Mouse (Mus musculus): ENCODE data around the gene Prcp. TPM values are rescaled to one million over a fixed set of nuclear protein-coding genes. Genes with fewer than 3 reads are reported as not detected.
"Not testable (repeated sequence)": the region's sequence is repeated elsewhere in the genome, so short reads cannot be mapped to it uniquely, and the experiment has no call there.

The Prcp gene
- polyA plus RNA-seq, 1 experiment from 2014 or later, result 17.9 TPM

DNA sequence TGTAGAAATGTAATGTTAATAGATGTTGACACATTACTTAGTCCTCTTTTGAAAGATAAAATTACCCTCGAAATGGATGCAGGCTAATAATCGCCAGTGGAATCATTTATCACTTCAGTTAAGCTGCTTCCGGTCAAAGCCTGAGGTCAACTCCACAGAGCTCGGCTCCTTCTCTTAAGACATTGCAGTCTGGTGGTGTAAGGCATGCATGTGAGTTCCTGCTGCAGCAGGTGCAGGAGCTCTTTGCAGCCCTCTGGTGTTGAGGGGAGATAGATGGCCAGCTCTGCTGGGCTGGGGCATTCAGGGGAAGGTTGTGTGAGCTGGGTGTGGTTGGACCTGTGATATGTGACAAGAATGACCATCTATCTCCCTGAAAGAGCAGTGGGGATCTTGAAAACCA is 104.0 kb downstream of the Prcp start:
- H3K27me3 ChIP-seq (ENCODE audit: control insufficient read depth, insufficient read depth, low read length), result peaks cover 3% of the 10 kb centered on the region
- H3K4me2 ChIP-seq (ENCODE audit: low read length), result no peak overlapping the region
- H3K9me3 ChIP-seq (ENCODE audit: control insufficient read depth, low read length), result no peaks in the 10 kb centered on the region
- DNase-seq (no peak), ATAC-seq (ENCODE audit: low FRiP score, low TSS enrichment) (no peak)
- WGBS, result 81% methylated on average over 4 of the region's 4 CpGs
- no peak overlapping the region for H3K4me3 ChIP-seq (replicated peaks; ENCODE audit: low read depth, low read length)
- H3K4me1 ChIP-seq (ENCODE audit: control insufficient read depth, insufficient read depth, low read length), result no peaks in the 10 kb centered on the region
- no peaks in the 10 kb centered on the region for H3K36me3 ChIP-seq (ENCODE audit: control insufficient read depth, insufficient read depth, low read length)
- H3K9ac ChIP-seq (replicated peaks; ENCODE audit: low read length), result no peak overlapping the region
- no peak overlapping the region for H3K27ac ChIP-seq (replicated peaks; ENCODE audit: low read depth, low read length)

GRCm38 (mm10) chr7:92978720-92979119 is 104.5 kb downstream of the Prcp start:
- not testable (repeated sequence) for H3K4me1 ChIP-seq (ENCODE audit: control insufficient read depth, insufficient read depth, low read length); H3K4me2 ChIP-seq (ENCODE audit: low read length); DNase-seq; H3K27ac ChIP-seq (replicated peaks; ENCODE audit: low read depth, low read length); H3K4me3 ChIP-seq (replicated peaks; ENCODE audit: low read depth, low read length); H3K36me3 ChIP-seq (ENCODE audit: control insufficient read depth, insufficient read depth, low read length); H3K9ac ChIP-seq (replicated peaks; ENCODE audit: low read length); H3K9me3 ChIP-seq (ENCODE audit: control insufficient read depth, low read length); ATAC-seq (ENCODE audit: low FRiP score, low TSS enrichment); H3K27me3 ChIP-seq (ENCODE audit: control insufficient read depth, insufficient read depth, low read length)
- WGBS, result 52% methylated on average over 7 of the region's 7 CpGs

GRCm38 (mm10) chr7:92980741-92981140 is 106.5 kb downstream of the Prcp start:
- no peak overlapping the region for H3K4me3 ChIP-seq (replicated peaks; ENCODE audit: low read depth, low read length)
- no peaks in the 10 kb centered on the region for H3K9me3 ChIP-seq (ENCODE audit: control insufficient read depth, low read length)
- ATAC-seq (ENCODE audit: low FRiP score, low TSS enrichment) (no peak), DNase-seq (no peak)
- no peak overlapping the region for H3K9ac ChIP-seq (replicated peaks; ENCODE audit: low read length)
- no peak overlapping the region for H3K27ac ChIP-seq (replicated peaks; ENCODE audit: low read depth, low read length)
- 0 out of 2 replicates have a peak, but pooled peaks cover 7% of the 10 kb centered on the region for H3K4me1 ChIP-seq (ENCODE audit: control insufficient read depth, insufficient read depth, low read length)
- H3K4me2 ChIP-seq (ENCODE audit: low read length), result no peak overlapping the region
- WGBS, result 54% methylated on average over 2 of the region's 2 CpGs
- no peaks in the 10 kb centered on the region for H3K36me3 ChIP-seq (ENCODE audit: control insufficient read depth, insufficient read depth, low read length)
- H3K27me3 ChIP-seq (ENCODE audit: control insufficient read depth, insufficient read depth, low read length), result peaks cover 3% of the 10 kb centered on the region

- no peak for DNase-seq
- Histone ChIP-seq H3K27ac (replicated peaks; ENCODE audit: low read depth, low read length) (no peak overlapping the region), H3K9ac (replicated peaks; ENCODE audit: low read length) (no peak overlapping the region), H3K4me3 (replicated peaks; ENCODE audit: low read depth, low read length) (no peak overlapping the region), H3K27me3 (ENCODE audit: control insufficient read depth, insufficient read depth, low read length) (peaks cover 3% of the 10 kb centered on the region), H3K36me3 (ENCODE audit: control insufficient read depth, insufficient read depth, low read length) (no peaks in the 10 kb centered on the region), H3K4me1 (ENCODE audit: control insufficient read depth, insufficient read depth, low read length) (0 out of 2 replicates have a peak, but pooled peaks cover 7% of the 10 kb centered on the region), H3K9me3 (ENCODE audit: control insufficient read depth, low read length) (no peaks in the 10 kb centered on the region), H3K4me2 (ENCODE audit: low read length) (no peak overlapping the region)
- 77% methylated on average over 2 of the region's 2 CpGs for WGBS
- no peak for ATAC-seq (ENCODE audit: low FRiP score, low TSS enrichment)
Observed at GRCm38 (mm10) chr7:92981864-92982263, 107.6 kb downstream of the Prcp start.

Other genes starting within 250 kb of the Prcp start
- gene Ankrd42, start 237.3 kb upstream of the Prcp start, polyA plus RNA-seq (2014; fragmentation: Nextera tagmentation; extraction: Ambion mirVana), result 14.9 and 15.8 TPM in 2 replicates
- gene Pcf11, start 204.5 kb upstream of the Prcp start, polyA plus RNA-seq (2014; fragmentation: Nextera tagmentation; extraction: Ambion mirVana), result 19.9 and 23.4 TPM in 2 replicates
- gene Rab30, start 132.9 kb upstream of the Prcp start, polyA plus RNA-seq (2014; fragmentation: Nextera tagmentation; extraction: Ambion mirVana), result 28.1 and 40.2 TPM in 2 replicates
- 3.3 and 6.1 TPM in 2 replicates for gene Ddias, start 223 bp upstream of the Prcp start, polyA plus RNA-seq (2014; fragmentation: Nextera tagmentation; extraction: Ambion mirVana)
- 29.0 and 38.7 TPM in 2 replicates for gene Fam181b, start 205.4 kb downstream of the Prcp start, polyA plus RNA-seq (2014; fragmentation: Nextera tagmentation; extraction: Ambion mirVana)

All from midbrain, embryonic 14.5 days (tissue).